Mouse (Mus musculus) left cerebral cortex, adult 6 months (tissue): Measurements from ENCODE around the gene Tmem255b. TPM values are rescaled to one million over a fixed set of nuclear protein-coding genes. Genes with fewer than 3 reads are reported as not detected.

ENCODE experiments used
- long read RNA-seq, 2 experiments: library from polyadenylated mRNA; unstranded; transcript quantifications; one replicate each; pipeline ENCODE4 v2.0.0; 2019 to 2020
- polyA plus RNA-seq: library from polyadenylated mRNA; unstranded; fragments of <200 nt; fragmentation: Nextera tagmentation; gene quantifications from 2 replicates; pipeline ENCODE4 v1.2.3, GENCODE M21; 2021

Tmem255b gene
- polyA plus RNA-seq, result 4.7 and 4.9 TPM in 2 replicates
- long read RNA-seq, experiment 1, partial matches to known transcripts, result 0 of 7 reads
- long read RNA-seq, experiment 1, other reads (novel, unspliced or antisense), result 5 of 7 reads
- long read RNA-seq, experiment 2, partial matches to known transcripts, result 1 of 3 reads
- long read RNA-seq, experiment 2, other reads (novel, unspliced or antisense), result 1 of 3 reads

GRCm38 (mm10) chr8:13434889-13435288 lies at the start of gene Tmem255b:
TSS of gene Tmem255b (plus strand) at chr8:13435189.

GRCm38 (mm10) chr8:13396725-13397124 lies 38.3 kb upstream of the Tmem255b start, which contains the start of gene Atp4b:
TSS of gene Atp4b (minus strand) at chr8:13396825.

GRCm38 (mm10) chr8:13404666-13405131 lies 30.3 kb upstream of the Tmem255b start, which contains the start of gene Grk1:
TSS of gene Grk1 (plus strand) at chr8:13405081.

GRCm38 (mm10) chr8:13493858-13494631 lies 59.1 kb downstream of the Tmem255b start, which contains the start of gene Gas6:
TSS of gene Gas6 (minus strand) at chr8:13494490.

Other genes starting within 250 kb of the Tmem255b start
- 3.8 and 3.9 TPM in 2 replicates for gene Grtp1, start 234.6 kb upstream of the Tmem255b start, polyA plus RNA-seq
- gene Adprhl1, start 181.0 kb upstream of the Tmem255b start, polyA plus RNA-seq, result 0.39 and 0.49 TPM in 2 replicates
- 24.7 and 25.8 TPM in 2 replicates for gene Dcun1d2, start 147.1 kb upstream of the Tmem255b start, polyA plus RNA-seq
- 21.1 and 36.1 TPM in 2 replicates for gene Tmco3, start 147.0 kb upstream of the Tmem255b start, polyA plus RNA-seq
- gene Tfdp1, start 96.4 kb upstream of the Tmem255b start, polyA plus RNA-seq, result 29.3 and 38.2 TPM in 2 replicates
- gene Atp4b, start 38.4 kb upstream of the Tmem255b start, polyA plus RNA-seq, result not detected in 2 replicates
- not detected in 2 replicates for gene Grk1, start 30.1 kb upstream of the Tmem255b start, polyA plus RNA-seq
- 40.6 and 41.2 TPM in 2 replicates for gene Gas6, start 59.3 kb downstream of the Tmem255b start, polyA plus RNA-seq
- gene 1700029H14Rik, start 127.3 kb downstream of the Tmem255b start, polyA plus RNA-seq, result not detected in 2 replicates
- 17.2 TPM in 2 replicates for gene Rasa3, start 242.4 kb downstream of the Tmem255b start, polyA plus RNA-seq